Mouse (Mus musculus) layer of hippocampus, adult 11-12 months (tissue): Measurements from ENCODE around the gene Tmcc2.
"Not testable (repeated sequence)": the region's sequence is repeated elsewhere in the genome, so short reads cannot be mapped to it uniquely, and the experiment has no call there.

Experiments
- DNase-seq: peaks from one replicate; pipeline ENCODE4 v3.0.0; 2022; ENCODE audit warnings: low spot score

Tmcc2 gene

GRCm38 (mm10) chr1:132367692-132368506 is 23.2 kb downstream of the Tmcc2 start:
- DNase-seq: peak; percentile 89

GRCm38 (mm10) chr1:132366937-132367336 is 24.1 kb downstream of the Tmcc2 start:
- DNase-seq: no peak

- DNase-seq: no peak
Measured at GRCm38 (mm10) chr1:132366235-132366634, 24.8 kb downstream of the Tmcc2 start.

DNA sequence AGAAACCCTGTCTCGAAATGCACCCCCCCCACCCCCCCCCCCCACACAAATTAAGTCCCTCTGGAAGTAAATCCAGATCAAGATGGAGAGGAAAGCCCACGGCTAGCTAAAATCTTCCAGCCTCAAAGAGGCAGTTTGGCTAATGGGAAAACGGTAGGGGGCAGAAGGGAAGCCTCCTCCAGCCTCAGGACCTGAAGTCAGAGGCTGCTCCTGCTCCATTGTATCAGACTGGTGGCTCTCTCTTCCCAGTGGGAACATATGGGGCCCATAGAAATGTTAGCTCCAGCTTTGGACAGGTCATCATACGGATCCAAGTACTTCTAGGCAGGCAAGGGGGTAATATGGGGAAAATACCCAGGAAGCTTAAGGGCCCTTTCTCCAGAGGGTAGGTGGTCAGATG is 25.4 kb downstream of the Tmcc2 start:
- no peak for DNase-seq

- no peak for DNase-seq
Measured at GRCm38 (mm10) chr1:132364896-132365557, 26.1 kb downstream of the Tmcc2 start.

- peak; percentile 67 for DNase-seq
Measured at GRCm38 (mm10) chr1:132364388-132364787, 26.7 kb downstream of the Tmcc2 start.

DNA sequence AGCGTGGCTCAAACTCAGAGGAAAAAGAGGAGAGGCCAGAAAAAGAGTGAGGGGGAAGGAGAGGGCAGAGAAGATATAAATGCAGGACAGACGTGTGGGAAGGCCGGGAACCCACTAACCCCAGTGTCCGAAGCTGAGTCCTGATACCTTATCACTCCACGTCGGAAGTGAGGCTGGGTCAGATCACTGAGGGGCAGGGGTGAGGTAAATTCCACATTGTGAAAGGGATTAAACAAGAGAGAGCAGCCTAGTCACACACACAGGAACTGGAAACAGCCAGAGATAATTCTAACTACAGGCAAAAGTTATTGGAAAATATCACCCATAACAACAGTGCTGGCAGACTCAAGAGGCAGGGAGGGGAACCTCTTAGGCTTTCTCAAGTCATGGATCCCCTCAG is 29.1 kb downstream of the Tmcc2 start:
- DNase-seq: no peak

DNA sequence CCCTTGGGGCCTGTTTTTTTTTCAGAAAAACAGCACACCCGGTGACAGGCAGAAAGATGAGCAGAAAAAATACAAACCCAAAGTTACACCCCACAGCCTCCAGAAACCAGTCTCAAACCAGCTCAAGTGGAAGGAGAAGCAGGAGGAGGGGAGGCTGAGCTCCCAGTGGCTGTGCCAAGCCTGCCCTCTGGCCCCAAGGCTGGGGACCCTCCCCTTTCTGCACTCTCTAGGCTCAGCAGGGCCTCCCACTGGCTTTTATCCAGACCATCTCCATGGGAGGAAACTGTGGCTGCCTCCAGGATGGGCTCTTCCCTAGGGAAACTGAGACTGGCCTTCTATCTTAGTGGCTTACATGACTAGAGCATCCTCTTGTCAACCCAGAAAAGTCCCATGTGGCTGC is 34.2 kb downstream of the Tmcc2 start:
- no peak for DNase-seq

DNA sequence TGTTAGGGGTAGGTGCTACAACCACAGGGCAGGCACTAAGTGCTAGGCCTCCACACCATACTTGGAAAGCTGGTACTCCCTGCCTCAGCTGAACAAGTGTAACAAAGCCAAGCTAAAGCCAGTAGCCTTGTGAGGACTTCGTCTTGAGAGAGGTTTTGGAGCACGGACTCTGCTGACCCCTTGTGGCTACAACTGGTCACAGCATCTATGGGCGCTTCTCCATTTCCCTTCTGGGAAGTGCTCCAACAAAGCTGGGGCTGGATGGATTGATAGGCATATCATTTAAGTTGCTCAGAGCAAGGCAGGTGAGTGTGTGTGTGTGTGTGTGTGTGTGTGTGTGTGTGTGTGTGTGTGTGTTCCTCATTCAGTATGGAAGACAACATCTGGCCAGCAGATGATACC is 35.2 kb downstream of the Tmcc2 start:
- peak; percentile 89 for DNase-seq

DNA sequence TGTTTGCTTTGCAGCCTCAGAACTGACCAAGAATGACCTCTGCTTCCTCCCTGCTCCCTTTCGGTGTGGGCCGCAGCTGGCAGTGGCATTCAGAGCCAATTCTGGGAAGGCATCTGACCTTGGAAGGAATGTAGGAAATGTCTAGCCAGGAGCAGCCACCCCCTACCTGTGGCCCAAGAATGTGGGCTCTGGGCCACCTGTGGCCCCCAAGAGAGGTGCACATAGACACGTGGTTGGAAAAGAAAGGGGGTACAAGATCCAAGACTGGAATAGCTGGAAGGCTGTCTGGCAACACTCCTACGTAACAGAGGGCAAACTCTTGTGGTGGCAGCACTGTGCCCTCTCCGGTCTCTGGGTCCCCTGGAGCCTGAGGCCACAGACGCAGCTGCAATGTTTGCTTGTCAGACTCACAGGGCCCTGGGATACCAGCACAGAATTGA is 35.9 kb downstream of the Tmcc2 start:
- DNase-seq: no peak

DNA sequence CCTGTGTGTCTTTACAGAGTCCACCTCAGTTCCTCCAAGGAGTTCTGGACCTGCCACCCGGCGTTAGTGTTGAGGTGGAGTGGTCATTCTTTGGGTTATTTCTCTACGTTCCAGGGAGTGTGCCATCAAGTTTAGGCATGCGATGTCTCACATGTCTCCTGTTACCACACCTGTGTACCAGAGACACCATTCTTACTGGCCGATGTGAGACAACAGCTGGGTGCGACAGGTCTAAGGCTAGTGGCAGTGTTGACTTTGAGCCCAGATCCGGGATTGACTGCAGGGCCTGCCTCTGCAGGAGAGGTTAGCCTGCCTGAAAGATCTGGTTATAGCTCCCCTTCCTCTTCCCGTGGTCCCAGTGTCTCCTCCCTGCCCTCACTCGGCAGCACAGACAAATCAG is 36.8 kb downstream of the Tmcc2 start:
- DNase-seq: no peak

DNA sequence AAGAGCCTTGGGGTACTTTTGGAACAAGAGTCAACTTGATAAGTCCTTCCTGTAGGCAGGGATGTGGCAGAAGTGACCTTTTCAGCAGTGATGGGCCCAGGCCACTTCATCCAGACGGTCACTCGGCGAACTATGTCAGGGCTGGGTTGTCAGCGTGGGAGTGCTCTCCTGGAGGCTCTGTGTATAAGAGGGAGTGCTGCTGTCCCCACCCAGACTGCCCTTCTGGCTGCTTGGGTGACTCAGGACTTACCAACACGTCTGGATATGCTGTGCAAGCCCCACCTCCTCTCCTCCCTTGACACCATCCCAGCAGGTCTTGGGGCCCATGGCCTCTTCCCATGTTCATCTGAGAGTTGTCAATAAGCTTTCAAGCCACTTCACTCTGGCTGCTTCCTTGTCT is 37.7 kb downstream of the Tmcc2 start:
- no peak for DNase-seq

DNA sequence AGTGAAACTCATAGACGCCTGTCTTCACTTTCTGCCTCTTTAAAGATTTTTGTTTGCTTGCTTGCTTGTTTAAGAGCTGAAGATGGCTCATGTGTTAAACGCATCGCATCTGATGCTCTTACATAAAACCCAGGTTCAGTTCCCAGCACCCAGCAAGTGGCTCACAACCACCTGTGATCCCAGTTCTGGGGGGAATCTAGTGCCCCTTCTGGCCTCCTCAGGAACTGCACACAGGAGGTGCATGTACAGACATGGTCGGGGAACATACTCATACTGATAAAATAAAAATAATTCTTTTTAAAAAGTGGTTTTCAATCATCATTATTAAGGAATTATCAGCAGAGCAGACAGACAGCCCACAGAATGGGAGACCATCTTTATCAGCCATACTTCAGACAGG is 40.0 kb downstream of the Tmcc2 start:
- no peak for DNase-seq

DNA sequence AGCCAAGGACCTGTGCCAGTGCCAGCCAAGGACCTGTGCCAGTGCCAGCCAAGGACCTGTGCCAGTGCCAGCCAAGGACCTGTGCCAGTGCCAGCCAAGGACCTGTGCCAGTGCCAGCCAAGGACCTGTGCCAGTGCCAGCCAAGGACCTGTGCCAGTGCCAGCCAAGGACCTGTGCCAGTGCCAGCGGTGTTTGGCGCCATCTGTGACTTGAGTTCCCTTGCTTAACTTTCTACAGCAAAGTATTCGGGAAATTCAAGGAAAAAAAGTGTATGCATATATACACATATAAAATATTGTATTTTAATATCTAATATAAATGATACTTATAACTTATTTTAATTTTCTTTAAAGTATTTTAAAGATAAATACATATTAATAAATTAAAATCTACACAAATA is 41.5 kb downstream of the Tmcc2 start:
- DNase-seq: not testable (repeated sequence)

- DNase-seq: not testable (repeated sequence)
Measured at GRCm38 (mm10) chr1:132349049-132349448, 42.0 kb downstream of the Tmcc2 start.

DNA sequence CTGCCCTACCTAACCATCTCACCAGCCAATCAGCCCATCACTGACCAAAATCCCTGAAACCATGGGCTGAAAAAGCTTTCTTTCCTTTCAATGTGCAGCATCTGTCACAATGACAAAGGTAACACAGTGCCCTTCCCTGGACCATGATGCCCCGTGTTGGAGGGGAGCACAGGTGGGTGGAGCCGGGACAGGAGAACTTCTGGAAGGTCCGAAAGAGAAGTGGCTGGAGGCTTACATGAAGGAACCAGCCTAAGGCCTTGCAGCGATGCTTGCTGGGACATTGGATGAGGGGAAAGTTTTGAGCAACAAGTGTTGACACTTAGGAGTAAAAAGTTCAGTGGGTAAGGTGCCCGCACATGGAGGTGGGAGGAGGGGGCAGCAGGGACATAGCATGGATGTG is 42.7 kb downstream of the Tmcc2 start:
- no peak for DNase-seq

DNA sequence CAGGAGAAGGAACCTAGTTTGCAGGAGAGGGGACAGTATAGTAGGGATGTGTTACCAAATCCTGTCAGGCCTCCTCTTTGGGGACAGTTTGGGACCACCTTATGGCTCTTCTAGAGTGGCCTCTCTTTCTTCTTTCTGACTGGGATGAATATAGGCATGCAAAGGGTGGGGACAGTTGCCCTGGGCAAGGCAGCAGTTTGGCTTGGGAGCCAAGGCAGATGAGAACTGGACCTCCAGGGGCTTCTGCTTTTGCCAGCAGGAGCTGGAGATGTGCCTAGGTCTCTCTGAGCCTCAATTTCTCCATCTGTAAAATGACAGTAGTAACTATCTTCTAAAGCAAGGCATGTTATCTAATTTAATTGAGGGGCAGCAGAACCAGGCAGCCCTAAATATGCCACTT is 44.1 kb downstream of the Tmcc2 start:
- DNase-seq: no peak

- no peak for DNase-seq
Measured at GRCm38 (mm10) chr1:132346134-132346851, 44.8 kb downstream of the Tmcc2 start.

DNA sequence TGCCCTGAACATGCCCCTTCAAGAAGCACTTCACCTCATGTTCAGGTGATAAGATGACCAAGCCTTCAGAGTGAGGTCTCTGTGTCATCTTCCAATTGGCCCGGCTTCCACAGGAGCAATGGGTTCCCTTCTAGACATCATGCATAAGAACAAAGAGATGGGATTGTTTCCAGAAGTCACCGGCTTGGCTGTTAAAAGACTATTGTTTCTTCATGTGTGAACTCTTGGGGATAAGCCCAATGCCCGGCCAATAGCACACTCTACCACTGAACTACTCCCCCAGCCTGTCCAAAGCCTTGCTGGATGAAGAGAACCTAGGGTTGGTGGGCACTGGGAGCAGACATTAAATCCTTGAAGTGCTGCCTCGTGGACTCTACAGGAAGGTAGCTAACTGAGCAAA is 45.6 kb downstream of the Tmcc2 start:
- DNase-seq: no peak

DNA sequence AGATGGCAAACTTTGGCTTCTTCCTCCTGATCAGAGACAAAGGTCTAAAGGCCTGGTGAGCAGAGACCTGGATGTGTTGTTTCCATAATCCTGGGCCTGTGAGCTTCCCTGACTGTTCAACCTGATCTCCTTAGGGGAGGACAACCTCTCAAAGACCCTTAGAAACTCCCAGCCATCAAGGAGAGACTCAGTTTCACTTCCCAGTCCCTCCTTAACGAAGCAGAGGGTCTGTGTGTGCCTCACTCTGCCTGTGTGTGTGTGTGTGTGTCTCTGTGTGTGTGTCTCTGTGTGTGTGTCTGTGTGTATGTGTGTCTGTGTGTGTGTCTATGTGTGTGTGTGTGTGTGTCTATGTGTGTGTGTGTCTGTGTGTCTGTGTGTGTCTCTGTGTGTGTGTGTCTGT is 47.4 kb downstream of the Tmcc2 start:
- no peak for DNase-seq

- DNase-seq: no peak
Measured at GRCm38 (mm10) chr1:132343191-132343590, 47.9 kb downstream of the Tmcc2 start.

GRCm38 (mm10) chr1:132342518-132342917 is 48.6 kb downstream of the Tmcc2 start:
- DNase-seq: no peak
